Mouse (Mus musculus): ENCODE data around the gene Sez6l2. TPM values are rescaled to one million over a fixed set of nuclear protein-coding genes. Genes with fewer than 3 reads are reported as not detected.
A peak's percentile ranks its signal among the peaks of the same experiment; 100 is the strongest.

The Sez6l2 gene
- total and polyA plus RNA-seq, 2 experiments, result 0.28 to 0.60 TPM

GRCm38 (mm10) chr7:127016486-127016938, 66.1 kb downstream of the Sez6l2 start:
- TF ChIP-seq POLR2A (IDR thresholded peaks at IDR 0.05; ENCODE audit: extremely low read depth, insufficient read depth, low read length), result peak; percentile 44; the same call in 1 of the 2 replicates
- TF ChIP-seq CTCF (IDR thresholded peaks at IDR 0.05; ENCODE audit: low read depth, low read length), result no peak
- Histone ChIP-seq H3K4me1 (ENCODE audit: control insufficient read depth, insufficient read depth, low read length) (peaks cover 24% of the 10 kb centered on the region), H3K27me3 (ENCODE audit: control insufficient read depth, insufficient read depth, low read length) (no peaks in the 10 kb centered on the region), H3K4me3 (ENCODE audit: insufficient read depth, low read depth, low read length) (peak overlapping the region; percentile 74), H3K36me3 (ENCODE audit: control insufficient read depth, insufficient read depth, low read length) (no peaks in the 10 kb centered on the region), H3K79me2 (ENCODE audit: control insufficient read depth, insufficient read depth, low read length) (peaks cover 16% of the 10 kb centered on the region; the same call in 1 of the 2 replicates), H3K9ac (ENCODE audit: low read depth, low read length) (peak overlapping the region; percentile 80), H3K27ac (replicated peaks; ENCODE audit: insufficient read depth, low read depth, low read length) (peak overlapping the region; percentile 86)
- peak; percentile 54 for DNase-seq (ENCODE audit: extremely low read depth, low read depth, low spot score)
- under 1% methylated on average over 22 of the region's 22 CpGs for WGBS

GRCm38 (mm10) chr7:127016971-127017949, 66.9 kb downstream of the Sez6l2 start, which contains the start of gene Pagr1a:
Gene Pagr1a (minus strand): TSS chr7:127017352.
- H3K79me2 ChIP-seq (ENCODE audit: control insufficient read depth, insufficient read depth, low read length), result peaks cover 16% of the 10 kb centered on the region; the same call in 1 of the 2 replicates
- TF ChIP-seq POLR2A (IDR thresholded peaks at IDR 0.05; ENCODE audit: extremely low read depth, insufficient read depth, low read length), result peak; percentile 37; the same call in 1 of the 2 replicates
- peak; percentile 83 for TF ChIP-seq CTCF (IDR thresholded peaks at IDR 0.05; ENCODE audit: low read depth, low read length)
- peak within 1 kb of the TSS; percentile 74 for H3K4me3 ChIP-seq (ENCODE audit: insufficient read depth, low read depth, low read length)
- no peaks in the 10 kb centered on the region for H3K36me3 ChIP-seq (ENCODE audit: control insufficient read depth, insufficient read depth, low read length)
- H3K27ac ChIP-seq (replicated peaks; ENCODE audit: insufficient read depth, low read depth, low read length), result peak within 1 kb of the TSS; percentile 86
- DNase-seq (ENCODE audit: extremely low read depth, low read depth, low spot score), result peak; percentile 97
- 1% methylated on average over 39 of the region's 39 CpGs for WGBS
- H3K4me1 ChIP-seq (ENCODE audit: control insufficient read depth, insufficient read depth, low read length), result peaks cover 20% of the 10 kb centered on the region
- H3K9ac ChIP-seq (ENCODE audit: low read depth, low read length), result peak within 1 kb of the TSS; percentile 80
- H3K27me3 ChIP-seq (ENCODE audit: control insufficient read depth, insufficient read depth, low read length), result no peaks in the 10 kb centered on the region

- peak overlapping the region; percentile 6; the same call in 1 of the 2 replicates for H3K27ac ChIP-seq (replicated peaks; ENCODE audit: insufficient read depth, low read depth, low read length)
- TF ChIP-seq POLR2A (IDR thresholded peaks at IDR 0.05; ENCODE audit: extremely low read depth, insufficient read depth, low read length) (no peak), CTCF (IDR thresholded peaks at IDR 0.05; ENCODE audit: low read depth, low read length) (no peak)
- 51% methylated on average over 6 of the region's 6 CpGs for WGBS
Observed at GRCm38 (mm10) chr7:127017950-127018345, 67.6 kb downstream of the Sez6l2 start.

GRCm38 (mm10) chr7:127018416-127019305, 68.3 kb downstream of the Sez6l2 start:
- Histone ChIP-seq H3K27ac (replicated peaks; ENCODE audit: insufficient read depth, low read depth, low read length) (no peak overlapping the region), H3K27me3 (ENCODE audit: control insufficient read depth, insufficient read depth, low read length) (no peaks in the 10 kb centered on the region), H3K4me1 (ENCODE audit: control insufficient read depth, insufficient read depth, low read length) (peaks cover 14% of the 10 kb centered on the region), H3K79me2 (ENCODE audit: control insufficient read depth, insufficient read depth, low read length) (peaks cover 6% of the 10 kb centered on the region; the same call in 1 of the 2 replicates), H3K4me3 (ENCODE audit: insufficient read depth, low read depth, low read length) (no peak overlapping the region), H3K36me3 (ENCODE audit: control insufficient read depth, insufficient read depth, low read length) (no peaks in the 10 kb centered on the region), H3K9ac (ENCODE audit: low read depth, low read length) (no peak overlapping the region)
- TF ChIP-seq POLR2A (IDR thresholded peaks at IDR 0.05; ENCODE audit: extremely low read depth, insufficient read depth, low read length), result no peak
- TF ChIP-seq CTCF (IDR thresholded peaks at IDR 0.05; ENCODE audit: low read depth, low read length), result no peak
- DNase-seq (ENCODE audit: extremely low read depth, low read depth, low spot score), result no peak
- WGBS, result 81% methylated on average over 15 of the region's 15 CpGs

More at GRCm38 (mm10) chr7:127017950-127018345, 67.6 kb downstream of the Sez6l2 start:
- no peak overlapping the region for H3K4me3 ChIP-seq (ENCODE audit: insufficient read depth, low read depth, low read length)
- peaks cover 20% of the 10 kb centered on the region for H3K4me1 ChIP-seq (ENCODE audit: control insufficient read depth, insufficient read depth, low read length)
- no peaks in the 10 kb centered on the region for H3K36me3 ChIP-seq (ENCODE audit: control insufficient read depth, insufficient read depth, low read length)
- H3K9ac ChIP-seq (ENCODE audit: low read depth, low read length), result no peak overlapping the region
- H3K79me2 ChIP-seq (ENCODE audit: control insufficient read depth, insufficient read depth, low read length), result peaks cover 13% of the 10 kb centered on the region; the same call in 1 of the 2 replicates
- no peaks in the 10 kb centered on the region for H3K27me3 ChIP-seq (ENCODE audit: control insufficient read depth, insufficient read depth, low read length)
- DNase-seq (ENCODE audit: extremely low read depth, low read depth, low spot score), result no peak

- Histone ChIP-seq H3K4me1 (ENCODE audit: control insufficient read depth, insufficient read depth, low read length) (peaks cover 14% of the 10 kb centered on the region), H3K4me3 (ENCODE audit: insufficient read depth, low read depth, low read length) (no peak overlapping the region), H3K27ac (replicated peaks; ENCODE audit: insufficient read depth, low read depth, low read length) (no peak overlapping the region), H3K27me3 (ENCODE audit: control insufficient read depth, insufficient read depth, low read length) (no peaks in the 10 kb centered on the region), H3K36me3 (ENCODE audit: control insufficient read depth, insufficient read depth, low read length) (no peaks in the 10 kb centered on the region; the same call in 1 of the 2 replicates), H3K9ac (ENCODE audit: low read depth, low read length) (no peak overlapping the region), H3K79me2 (ENCODE audit: control insufficient read depth, insufficient read depth, low read length) (no peaks in the 10 kb centered on the region; the same call in 1 of the 2 replicates)
- no peak for DNase-seq (ENCODE audit: extremely low read depth, low read depth, low spot score)
- 86% methylated on average over 14 of the region's 14 CpGs for WGBS
- TF ChIP-seq POLR2A (IDR thresholded peaks at IDR 0.05; ENCODE audit: extremely low read depth, insufficient read depth, low read length) (no peak), CTCF (IDR thresholded peaks at IDR 0.05; ENCODE audit: low read depth, low read length) (no peak)
Observed at GRCm38 (mm10) chr7:127019306-127019960, 69.1 kb downstream of the Sez6l2 start.
